Mouse (Mus musculus) thymus, adult 18-20 months (tissue): ENCODE data around the gene Zdhhc18.

Experiments used
- DNase-seq, 2 experiments: peaks; one replicate each; pipeline ENCODE4 v3.0.0; 2022; ENCODE audit warnings: mixed read lengths in 2 of 2

The Zdhhc18 gene

DNA sequence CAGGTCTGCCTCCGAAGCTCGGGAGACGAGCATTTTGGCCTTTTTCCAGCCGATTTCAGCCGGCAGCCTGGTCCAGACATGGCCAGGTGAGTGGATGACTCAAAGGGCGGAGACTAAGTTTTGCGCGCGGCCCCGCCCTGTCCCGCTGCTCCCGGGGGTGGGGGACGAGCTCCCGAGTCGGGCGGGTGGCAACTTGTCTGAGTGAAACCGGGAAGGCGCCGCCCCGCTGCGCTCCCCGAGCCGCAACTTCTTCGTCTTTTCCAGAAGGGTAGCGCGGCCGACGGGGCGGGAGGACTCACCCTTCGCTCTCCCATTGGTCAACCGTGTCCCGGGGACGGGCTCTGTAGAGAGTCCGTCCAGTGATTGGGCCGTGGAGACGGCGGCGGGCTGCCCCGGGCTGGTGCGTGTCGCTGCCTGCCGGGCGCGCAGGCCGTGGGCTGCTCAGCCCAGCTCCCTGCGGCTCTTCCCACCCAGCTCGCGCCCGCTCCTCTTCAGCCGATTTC lies 50.3 kb downstream of the Zdhhc18 start:
- DNase-seq, result peak; percentile 64 to 72

DNA sequence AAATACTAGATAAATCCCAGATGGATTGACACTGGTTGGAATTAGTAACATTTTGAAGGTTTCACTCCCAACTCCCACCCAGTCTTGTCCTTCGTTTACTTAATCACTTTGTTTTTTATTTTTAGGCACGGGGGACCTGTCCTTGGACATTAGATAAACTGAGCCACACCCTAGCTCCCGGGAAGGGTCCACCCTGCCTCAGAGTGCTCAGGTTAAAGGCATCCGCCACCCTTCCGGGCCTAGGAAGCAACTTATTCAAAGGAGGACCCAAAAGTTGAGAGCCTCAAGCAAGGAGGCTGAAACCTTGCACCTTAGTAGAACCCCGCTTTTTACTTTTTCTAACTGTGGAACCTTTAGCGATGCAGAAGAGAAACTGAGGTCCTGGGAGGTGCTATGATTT lies 50.8 kb downstream of the Zdhhc18 start:
- DNase-seq, result no peak

DNA sequence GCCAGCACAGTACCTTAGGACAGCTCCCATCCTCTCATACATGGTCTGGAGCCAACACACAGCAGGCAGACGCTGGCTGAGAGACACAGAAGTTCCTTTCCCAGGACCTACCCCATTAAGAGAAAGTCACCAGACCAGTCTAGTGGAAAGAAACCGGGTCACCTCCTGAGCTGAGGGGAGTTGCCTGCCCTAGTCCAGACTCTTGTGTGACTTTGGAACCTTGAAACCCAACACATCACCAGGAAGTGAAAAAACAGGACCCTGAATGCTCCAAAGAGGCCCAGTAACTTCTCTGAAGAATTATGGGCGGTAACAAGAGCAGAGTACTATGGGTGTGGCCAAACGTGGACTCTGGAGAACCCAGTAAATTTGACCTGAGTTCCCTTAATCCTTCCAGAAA lies 51.3 kb downstream of the Zdhhc18 start:
- no peak for DNase-seq

DNA sequence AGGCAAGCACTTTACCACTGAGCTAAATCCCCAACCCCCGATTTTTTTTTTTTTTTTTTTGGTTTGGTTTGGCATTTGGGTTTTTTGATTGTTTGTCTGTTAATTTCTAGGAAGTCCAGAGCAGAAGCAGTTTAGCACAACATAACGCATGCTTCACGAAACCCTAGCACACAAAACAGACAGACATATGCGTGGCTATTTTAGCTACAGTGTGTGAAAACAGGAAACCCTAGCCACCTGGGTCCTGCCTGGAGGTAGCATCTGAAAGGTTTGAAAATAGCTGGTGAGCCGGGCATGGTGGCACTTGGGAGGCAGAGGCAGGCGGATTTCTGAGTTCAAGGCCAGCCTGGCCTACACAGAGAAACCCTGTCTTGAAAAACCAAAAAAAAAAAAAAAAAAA lies 53.9 kb downstream of the Zdhhc18 start:
- DNase-seq, result no peak

DNA sequence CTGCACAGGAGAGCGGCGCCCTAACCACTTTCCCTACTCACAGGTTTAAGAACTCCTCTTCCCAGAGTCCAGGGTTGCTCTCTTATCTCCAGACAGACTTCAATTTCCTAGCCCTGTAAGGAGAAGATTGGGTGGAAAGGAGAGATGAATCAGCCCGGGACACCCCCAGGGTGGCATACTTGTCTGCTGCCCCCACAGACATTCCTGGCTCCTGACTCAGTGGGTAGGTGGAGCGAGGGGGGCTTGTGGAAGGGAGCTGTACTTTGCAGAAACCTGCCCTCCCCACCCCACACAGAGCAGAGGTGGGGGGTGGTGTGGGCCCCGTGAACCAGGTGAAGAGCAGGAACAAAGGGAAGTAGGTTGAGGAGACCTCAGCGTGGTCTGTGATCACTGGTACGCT lies 54.4 kb downstream of the Zdhhc18 start:
- DNase-seq, result no peak

DNA sequence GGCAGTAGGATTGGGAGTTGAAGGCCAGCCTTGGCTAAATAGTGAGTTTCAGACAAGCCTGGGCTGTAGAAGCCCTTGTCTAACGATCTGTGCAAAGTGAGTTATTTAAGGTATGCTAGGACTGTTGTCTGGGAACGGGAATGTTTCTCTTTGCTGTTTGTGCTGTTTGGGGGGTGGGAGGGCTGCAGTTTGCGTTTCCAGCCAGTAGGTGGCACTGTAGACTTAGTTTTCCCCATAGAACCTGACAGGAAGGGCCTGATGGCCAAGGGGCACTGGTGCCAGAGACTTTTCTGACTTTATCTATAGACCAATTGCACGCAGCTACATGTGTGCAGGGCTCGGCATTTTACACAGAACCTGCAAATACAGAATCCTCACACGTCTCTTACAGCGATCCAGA lies 57.4 kb downstream of the Zdhhc18 start:
- DNase-seq, result peak in 1 of 2 experiments; percentile 50

DNA sequence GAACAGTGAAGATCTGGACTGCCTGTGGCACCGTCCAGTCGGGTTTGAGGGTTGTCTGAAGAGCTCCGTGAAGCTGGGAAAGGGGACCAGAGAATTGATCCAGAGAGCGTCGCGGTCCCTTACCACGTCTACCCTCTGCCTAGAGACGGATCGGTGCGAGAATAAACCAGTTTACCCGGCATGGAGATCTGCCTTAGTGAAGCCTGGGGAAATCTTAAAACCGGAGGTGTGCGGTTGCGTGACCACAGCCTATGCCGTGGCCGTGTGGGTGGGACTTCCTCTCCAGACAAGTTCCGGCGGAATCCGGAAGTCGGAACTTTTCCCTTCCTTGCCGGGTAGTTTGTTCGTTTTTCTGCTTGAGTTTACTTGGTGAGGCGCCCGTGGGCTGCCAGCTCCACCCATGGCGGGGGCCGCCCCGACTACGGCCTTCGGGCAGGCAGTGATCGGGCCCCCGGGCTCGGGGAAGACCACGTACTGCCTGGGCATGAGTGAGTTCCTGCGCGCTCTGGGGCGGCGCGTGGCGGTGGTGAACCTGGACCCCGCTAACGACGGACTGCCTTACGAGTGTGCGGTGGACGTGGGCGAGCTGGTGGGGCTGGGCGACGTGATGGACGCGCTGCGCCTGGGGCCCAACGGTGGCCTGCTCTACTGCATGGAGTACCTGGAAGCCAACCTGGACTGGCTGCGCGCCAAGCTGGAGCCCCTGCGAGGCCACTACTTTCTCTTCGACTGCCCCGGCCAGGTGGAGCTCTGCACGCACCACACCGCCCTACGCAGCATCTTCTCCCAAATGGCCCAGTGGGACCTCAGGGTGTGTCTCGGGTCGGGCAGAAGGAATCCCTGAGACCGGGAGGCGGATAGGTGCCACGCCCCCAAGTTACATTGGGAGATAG lies 65.6 kb downstream of the Zdhhc18 start, which contains the start of gene Gpn2:
Gene Gpn2 (plus strand): TSS at position 304 of the 893 bp plus-strand sequence.
- peak; percentile 67 to 77 for DNase-seq

DNA sequence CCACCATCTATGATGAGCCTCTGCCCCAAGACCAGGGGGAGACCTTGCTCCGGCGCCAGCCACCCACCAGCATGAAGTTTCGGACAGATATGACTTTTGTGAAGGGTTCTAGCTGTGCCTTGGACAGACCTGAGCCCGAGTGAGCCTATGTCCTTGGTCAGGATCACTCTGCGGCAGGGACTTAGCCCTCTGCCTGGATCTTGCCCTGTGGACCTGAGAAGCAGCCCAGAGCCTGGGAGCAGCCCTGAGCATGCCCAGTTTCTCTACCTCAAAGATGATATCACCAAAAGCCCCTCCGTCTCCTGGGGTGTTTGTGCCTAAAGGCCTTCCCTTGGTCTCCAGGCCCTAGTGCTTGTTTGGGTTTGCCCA lies 66.3 kb downstream of the Zdhhc18 start:
- DNase-seq, result no peak

DNA sequence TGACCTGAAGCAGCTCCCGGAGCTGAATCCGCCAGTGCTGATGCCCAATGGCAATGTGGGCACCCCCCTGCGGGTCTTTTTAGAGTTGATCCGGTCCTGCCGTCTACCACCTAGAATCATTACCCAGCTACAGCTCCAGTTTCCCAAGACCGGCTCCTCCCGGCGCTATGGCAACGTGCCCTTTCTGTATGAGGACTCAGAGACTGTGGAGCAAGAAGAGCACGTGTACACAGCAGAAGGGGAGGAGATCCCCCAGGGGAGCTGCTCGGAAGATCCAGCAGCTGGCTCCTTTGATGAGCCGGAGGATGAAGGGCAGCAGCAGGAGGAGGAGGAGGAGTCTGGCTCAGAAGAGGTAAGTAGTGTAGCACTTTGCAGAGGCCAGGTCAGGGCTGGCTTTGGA lies 72.0 kb downstream of the Zdhhc18 start:
- DNase-seq, result no peak

DNA sequence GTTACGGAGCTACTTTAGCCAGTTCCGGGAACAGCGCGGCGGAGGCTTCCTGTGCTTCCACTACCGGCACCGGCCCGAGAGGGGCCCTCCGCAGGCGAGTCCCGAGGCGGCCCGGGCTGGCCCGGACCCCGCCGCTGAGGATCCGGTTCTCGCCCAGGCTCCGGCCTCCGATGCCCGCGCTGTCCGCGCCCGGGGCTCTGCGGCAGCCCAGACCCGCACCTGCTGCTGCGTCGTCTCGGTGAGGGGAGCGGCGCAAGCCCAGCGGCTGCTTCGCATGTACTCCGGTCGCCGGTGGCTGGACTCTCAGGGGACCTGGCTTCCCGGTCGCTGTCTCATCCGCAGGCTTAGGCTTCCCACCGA lies 75.1 kb downstream of the Zdhhc18 start:
- no peak for DNase-seq

DNA sequence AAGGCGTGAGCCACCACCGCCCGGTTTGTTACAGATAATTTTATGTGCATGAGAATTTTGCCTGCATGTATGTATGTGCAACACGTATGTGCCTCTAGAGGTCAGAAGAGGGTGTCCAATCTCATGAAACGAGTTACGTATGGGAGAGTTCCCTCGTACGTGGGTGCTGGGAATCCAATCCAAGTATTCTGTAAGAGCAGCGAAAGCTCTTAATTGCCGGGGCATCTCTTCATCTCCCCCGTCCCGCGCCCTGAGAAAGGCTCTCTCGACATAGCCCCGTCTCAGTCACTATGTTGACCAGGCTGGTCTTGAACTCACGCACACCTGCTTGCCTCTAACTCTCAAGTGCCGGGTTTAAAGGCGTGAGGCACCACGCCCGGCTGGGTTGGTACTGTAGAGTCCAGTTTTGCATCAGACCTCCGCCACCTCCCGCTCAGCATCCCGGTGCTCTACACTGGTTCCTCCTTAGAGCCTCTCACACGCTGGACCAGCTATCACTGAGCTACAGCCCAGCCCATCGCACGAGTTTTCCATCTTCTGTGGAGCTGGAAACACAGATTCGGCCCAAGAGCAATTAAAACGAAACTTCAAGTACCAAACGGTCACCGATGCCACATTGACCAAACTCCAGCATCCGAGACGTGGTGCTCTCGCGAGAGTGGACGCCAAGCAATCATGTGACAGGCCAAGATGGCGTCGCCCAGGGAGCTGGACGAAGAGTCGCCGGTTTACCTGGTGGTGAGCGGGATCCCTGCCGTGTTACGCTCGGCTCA lies 75.7 kb downstream of the Zdhhc18 start, which contains the start of gene Gpatch3:
Gene Gpatch3 (plus strand): TSS at position 676 of the 773 bp plus-strand sequence.
- DNase-seq, result peak; percentile 65 to 72

DNA sequence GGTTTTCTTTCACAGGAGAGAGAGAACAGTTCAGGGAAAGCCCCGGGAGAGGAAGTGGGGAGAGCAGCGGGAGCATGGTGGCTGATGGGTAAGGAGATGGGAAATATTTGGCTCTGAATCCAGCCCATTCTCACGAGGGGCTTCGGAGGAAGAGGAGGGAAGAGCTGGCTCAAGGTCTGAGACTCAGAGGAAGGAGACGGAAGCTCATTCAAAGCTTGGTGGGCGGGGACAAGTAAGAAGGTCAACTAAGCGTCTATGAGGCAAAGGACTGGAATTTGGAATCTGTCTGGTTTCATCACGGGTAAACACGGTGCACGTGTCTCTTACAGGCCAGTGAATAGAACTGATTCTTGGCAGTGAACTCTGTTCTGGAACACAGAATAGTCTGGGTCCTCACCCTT lies 79.9 kb downstream of the Zdhhc18 start:
- DNase-seq, result no peak

DNA sequence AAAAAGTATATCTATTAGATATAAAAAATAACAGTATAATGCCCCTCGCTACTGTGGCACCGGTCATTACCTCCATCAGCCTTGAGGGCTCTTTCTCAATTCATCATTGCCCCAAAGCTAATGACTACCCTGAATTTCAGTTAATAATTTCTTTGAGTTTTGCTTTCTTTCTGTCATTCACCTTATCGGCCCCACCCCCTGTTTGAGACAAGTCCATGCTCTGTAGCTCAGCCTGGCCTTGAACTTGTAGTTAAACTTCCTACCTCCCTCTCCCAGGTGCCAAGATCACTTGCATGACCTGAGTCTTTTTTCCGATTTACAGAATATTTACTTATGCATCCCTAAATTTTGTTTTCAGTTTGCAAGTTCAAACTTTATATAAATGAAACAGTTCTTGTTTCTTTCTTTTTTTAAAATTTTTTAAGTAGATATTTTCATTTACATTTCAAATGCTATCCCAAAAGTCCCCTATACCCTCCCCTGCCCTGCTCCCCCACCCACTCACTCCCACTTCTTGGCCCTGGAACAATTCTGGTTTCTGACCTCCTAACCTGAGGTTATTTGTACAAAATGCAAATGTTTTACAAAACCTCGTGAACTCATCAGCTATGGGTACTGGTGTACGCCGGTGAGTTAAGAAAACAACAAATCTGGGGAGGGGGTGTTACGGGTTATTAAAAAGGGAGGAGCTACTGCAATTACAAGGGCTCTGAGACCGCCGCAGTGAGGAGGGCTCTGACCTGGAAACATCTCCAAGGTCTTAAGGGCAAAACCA lies 80.5 kb downstream of the Zdhhc18 start:
- DNase-seq, result no peak

DNA sequence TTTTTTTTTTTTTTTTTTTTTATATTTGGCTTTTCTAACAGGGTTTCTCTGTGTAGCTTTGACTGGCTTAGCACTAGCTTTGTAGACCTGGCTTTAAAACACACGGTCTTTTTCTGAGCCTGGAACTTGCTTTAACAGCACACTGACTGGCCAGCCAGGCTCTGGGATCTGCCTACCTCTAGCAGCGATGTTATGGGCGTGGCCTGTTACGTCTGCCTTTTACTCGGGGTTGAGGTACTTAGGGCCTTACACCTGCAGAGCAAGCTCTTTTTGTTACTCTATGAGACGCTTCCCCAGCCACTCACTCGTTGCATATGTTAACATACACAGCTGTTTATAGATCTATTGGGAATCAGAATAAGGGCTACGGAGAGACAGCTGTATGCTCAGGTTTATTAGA lies 82.7 kb downstream of the Zdhhc18 start:
- no peak for DNase-seq

DNA sequence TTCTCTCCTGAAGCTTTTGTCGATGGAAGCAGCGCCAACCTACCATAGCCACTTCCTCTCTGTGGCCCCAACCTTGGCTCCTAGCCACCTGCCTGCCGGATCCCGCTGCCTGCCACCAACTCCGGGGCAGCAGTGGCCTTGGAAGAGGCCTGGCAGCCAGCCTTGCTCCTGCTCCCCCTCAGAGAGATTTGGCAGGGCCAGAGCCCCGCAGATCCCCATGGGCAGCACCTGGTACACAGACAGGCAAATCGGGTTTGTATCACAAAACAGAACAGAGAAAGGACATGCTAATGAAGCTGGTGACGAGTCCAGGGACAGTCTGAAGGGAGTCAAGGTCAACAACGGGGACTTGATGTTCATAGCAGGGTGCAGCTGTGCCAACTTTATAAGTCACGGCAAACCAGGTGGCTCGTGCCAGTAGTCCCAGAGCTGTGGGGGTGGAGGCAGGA lies 86.8 kb downstream of the Zdhhc18 start:
- DNase-seq, result no peak

DNA sequence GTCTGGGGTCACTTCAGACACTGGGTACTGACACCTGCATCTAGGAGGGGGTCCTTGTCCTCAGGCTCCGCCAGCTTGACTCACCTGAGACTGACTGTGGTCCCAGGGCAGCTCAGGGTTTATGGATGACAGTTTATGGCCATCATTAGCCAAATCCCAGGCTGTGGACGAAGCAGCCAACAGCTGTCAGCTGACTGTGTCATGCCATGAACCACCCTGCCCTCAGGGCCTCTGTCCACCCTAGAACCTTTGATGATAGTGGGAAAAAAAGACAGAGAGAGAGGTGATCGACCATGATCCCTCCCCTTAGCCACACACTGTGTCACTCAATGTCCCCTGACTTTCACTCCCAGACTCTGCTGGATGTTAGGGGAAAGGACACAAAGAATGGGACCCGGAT lies 88.3 kb downstream of the Zdhhc18 start:
- no peak for DNase-seq

DNA sequence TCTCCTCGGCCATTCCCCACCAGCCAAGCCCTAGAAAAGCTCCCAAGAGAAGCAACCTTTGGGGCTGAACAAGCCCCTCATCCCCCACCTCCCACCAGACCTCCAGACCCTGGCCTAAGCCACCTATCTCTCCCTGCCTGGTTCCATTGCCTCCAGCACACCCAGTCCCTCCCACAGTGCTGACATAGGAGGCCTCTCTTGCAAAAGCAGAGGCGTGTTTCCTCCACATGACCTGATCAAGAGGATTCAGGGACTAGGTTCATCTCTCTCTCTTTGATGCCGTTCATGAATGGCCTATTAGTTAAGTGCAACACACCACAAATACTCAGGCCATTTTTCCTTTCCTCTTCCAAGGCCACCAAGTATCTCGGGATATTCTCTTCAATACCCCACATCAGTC lies 90.1 kb downstream of the Zdhhc18 start:
- DNase-seq, result no peak

DNA sequence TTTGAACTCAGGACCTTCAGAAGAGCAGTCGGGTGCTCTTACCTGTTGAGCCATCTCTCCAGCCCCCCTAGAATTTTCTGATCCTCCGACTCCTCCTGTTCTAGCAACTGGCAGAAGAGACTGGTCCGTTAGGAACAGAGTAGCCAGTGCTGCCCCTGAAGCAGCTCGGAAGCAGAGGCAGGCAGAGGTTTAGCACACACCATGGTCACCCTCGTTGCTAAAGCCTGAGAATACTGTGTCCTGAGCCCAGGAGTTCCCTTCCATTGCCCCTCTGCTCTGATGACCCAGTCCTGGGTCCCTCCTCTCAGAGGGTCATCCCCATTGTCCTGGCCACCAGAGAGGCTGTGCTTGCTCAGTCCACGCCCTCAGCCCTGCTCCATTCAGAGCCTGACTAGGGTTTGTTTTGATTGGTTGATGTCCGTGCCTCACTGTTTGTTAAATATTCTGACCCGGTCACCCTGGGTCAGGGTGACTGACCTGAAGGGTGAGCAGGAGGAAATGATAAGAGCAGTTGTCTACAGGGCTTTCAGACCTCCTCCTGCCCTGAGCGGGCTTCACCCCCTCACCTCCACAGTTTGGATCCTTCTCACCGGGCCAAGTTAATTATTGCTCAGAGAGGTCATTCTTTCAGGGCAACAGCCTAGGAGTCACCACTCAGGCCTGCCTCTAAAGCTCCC lies 92.8 kb downstream of the Zdhhc18 start:
- no peak for DNase-seq
